Mouse (Mus musculus): ENCODE data around the gene Gm49380. TPM values are rescaled to one million over a fixed set of nuclear protein-coding genes. Genes with fewer than 3 reads are reported as not detected.

Gene Gm49380
- total RNA-seq, 2 experiments from 2014 or later, result 0.10 to 0.12 TPM

DNA sequence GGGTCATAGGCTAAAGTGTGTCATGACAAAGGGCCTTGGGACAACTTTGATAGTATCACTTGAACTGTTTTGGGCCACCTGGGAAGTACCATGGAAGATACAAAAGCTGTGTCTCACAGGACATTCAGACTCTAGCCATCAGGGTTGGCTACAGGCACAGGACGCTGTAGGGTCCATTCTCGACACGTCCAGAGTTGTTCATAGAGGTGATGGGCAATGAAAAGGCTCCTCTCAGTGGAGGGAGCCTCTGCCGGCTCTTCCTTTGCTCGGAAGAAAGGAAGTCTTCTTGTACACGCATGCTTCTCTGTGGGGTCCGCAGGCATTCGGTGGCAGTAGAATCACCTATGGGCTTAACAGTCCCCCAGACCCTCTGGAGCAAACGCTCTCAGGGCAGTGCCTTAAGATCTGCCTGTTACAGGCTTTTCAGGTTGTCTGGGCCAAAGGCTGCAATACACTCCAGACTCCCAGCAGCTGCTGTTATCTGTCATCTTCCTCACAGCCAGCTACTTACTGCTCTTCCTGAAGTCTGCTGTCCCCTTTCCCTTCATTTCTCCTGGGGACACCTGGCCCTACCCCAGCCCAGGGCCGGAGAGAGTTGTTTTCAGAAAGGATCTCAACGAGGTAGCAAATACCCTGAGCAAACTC is 35.9 kb downstream of the Gm49380 start:
- intact Hi-C loops (cut with DNase I), result no loop called here
- no peak for DNase-seq

DNA sequence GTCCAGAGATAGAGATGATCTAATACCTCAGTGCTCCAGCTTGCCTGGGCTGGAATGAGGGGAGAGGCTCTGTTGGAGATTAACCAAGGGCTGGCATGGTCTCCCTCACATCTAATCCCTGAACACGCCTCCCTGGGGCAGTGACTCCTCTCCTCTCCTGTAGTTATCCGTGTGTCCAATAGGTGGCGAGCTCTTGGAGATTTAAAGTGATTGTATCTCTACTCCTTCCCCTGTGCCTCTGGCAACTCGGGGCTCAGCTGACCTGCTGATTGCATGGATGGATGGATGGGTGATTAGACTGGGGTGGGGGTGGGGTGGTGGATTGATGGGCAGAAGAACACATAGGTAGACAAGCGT is 36.6 kb downstream of the Gm49380 start:
- DNase-seq, result peak; percentile 83 to 85

DNA sequence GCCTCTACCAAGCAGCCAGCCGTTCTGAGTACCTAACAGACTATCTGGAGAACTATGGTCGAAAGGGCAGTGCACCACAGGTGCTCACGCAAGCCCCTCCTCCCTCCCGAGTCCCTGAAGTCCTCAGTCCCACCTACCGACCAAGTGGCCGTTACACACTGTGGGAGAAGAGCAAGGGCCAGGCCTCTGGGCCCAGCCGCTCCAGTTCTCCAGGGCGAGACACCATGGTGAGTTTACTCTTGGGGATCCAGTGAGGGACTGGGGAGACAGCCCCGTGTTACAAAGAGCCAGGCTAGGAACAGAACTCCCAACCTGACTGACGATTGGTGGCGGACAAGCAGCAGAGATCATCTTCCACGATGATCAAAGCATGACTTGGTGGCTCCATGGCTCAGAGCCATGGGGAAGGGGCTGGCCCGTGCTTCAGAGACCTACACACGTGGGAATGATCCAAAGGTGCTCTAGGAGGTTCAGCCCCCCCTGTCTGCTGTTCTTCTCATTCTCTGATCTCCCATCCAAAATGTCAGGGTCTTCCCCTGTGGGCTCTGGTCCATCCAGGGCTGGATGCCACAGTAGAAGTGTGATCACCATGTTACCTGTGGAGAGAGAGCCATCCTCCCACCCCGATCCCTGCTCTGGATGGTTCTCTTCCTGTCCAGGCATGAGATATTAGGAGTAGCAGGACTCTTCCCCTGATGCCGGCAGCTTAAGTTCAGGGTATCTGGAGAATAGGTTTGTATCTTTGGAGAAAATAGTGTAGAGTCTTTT is 37.1 kb downstream of the Gm49380 start:
- DNase-seq, result no peak
- intact Hi-C loops (cut with DNase I), result no loop called here

More for the DNA sequence above, 36.6 kb downstream of the Gm49380 start:
- intact Hi-C loops (cut with DNase I), result no loop called here

DNA sequence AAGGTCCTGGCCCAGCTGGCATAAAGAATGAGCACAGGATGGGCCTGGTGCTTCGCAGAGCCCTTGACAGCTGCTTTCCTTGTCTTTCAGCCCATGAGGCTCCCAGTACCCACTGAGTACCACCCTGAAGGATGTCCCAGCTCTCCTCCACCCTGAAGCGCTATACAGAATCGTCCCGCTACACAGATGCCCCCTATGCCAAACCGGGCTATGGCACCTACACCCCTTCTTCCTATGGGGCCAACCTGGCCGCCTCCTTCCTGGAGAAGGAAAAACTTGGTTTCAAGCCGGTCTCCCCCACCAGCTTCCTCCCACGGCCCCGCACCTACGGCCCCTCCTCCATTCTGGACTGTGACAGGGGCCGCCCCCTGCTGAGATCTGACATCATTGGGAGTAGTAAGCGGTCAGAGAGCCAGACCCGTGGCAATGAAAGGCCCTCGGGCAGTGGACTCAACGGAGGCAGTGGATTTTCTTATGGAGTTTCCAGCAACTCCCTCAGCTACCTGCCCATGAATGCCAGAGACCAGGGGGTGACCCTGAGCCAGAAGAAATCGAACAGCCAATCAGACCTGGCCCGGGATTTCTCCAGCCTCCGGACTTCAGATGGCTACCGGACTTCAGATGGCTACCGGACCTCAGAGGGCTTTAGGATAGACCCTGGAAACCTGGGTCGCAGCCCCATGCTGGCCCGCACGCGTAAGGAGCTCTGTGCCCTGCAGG is 37.9 kb downstream of the Gm49380 start:
- DNase-seq, result no peak
- intact Hi-C loops (cut with DNase I), result no loop called here

DNA sequence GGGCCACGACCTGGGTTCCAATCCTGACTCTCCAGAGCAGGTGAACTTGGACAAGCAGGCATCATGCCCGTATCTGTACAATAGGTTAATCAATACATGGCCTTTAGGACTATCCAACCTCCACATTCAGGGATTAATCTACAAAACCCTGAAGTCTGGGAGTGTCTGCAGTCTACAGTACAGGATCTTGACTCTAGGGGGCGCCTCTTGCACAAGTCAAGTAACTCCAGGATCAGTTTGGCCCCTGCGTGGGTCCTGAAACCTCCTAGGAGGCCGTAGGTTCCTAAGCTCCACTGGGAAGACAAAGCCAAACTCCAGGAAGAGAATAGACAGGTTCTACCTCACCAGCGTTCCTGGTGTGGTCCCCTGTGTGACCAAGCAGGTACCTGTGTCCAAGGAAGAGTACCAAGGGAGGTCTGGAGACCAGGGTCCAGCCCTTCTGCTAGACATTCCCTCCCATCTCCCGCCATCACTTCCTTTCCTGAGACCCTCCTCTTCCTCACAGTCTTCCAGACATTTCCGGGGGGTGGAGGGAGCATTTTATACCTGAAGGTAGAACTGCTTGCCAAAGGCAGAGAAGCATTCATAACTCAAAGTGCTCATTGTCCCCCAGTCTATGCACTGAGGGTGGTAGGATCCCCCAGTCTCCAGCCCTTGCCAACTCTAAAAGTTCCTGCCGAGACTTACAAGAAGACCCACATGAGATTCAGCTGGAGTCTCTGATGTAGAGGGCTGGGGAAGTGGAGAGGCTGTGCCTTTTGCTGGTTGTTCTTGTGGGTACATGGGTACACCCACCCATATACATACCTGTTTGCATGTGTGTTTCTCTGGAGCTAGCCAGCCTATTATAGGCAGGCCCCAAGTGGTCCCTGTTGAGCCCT is 38.7 kb downstream of the Gm49380 start:
- DNase-seq, result peak in 1 of 2 experiments; percentile 55
- intact Hi-C loops (cut with DNase I), result no loop called here

DNA sequence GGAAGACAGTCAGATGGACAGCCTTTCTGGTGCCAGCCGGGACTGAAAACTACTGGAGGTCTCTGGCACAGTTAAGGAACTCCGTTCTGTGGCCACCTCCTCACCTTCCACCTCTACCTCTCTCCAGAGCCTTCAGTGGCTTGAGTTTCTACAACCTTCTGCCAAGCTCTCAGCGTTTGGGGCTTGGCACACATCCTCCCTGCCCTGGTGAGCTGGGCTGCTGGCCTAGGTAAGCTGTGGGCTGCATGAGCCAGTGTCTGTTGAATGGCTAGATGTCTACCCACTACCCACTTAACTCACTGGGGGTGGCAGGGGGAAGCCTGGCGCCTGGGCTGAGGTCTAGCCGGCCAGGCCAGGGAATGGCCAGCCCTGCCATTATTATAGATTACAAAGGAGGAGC is 40.2 kb downstream of the Gm49380 start:
- DNase-seq, result peak in 1 of 2 experiments; percentile 41
- intact Hi-C loops (cut with DNase I), result loop anchor here (2.0 kb wide), 1 partner anchor 22 kb away; no protein-coding TSS in a partner anchor

DNA sequence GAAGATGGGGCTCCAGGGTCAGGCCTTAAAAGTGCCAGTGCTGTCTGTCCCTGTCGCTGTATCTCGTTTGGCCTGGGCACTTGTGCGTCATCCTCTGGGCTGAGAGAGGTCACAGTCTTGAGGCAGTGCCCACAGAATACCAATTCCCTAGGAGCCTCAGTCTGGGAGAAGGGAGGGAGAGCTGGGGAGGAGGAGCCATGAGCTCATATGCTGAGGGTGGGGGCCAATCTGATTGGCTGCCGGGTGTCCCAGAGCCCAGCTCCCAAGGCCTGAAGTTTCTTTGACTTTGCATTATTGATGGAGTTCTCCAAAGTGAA is 40.7 kb downstream of the Gm49380 start:
- intact Hi-C loops (cut with DNase I), result loop anchor here (2.0 kb wide), 1 partner anchor 22 kb away; no protein-coding TSS in a partner anchor
- peak; percentile 61 to 67 for DNase-seq

DNA sequence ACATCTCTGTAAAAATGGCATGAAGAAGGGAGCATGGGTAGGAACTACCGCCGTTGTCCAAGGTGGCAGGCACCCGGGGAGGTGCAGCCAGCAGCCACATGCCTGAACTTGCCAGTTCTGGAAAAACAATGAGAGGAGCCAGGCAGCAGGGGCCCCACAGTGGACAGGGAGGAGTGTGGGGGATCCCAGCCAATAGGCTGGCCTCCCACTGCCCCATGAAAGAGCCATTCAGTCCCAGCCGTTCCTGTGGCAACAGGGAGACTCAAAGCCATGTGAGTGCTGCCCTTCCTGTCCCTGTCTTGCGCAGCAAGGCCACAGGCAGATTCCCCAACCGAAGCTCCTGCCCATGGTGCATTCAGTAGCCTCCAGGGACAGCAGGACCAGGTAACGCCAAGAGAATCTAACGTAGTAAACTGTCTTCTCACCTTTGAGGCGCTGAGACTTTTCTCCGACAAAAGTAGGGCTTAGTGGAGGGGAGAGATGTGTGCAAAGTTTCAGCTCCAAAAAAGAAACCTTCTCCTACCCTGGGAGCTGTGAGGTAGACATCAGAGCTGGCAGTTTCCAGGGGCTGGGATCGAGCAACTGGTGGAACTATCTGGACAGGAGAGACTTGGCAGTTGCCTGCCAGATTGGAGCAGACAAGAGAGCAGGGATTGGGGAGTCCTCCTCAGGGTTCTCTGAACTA is 41.2 kb downstream of the Gm49380 start:
- intact Hi-C loops (cut with DNase I), result loop anchor here (2.0 kb wide), 1 partner anchor 23 kb away; no protein-coding TSS in a partner anchor
- peak in 1 of 2 experiments; percentile 52 for DNase-seq

DNA sequence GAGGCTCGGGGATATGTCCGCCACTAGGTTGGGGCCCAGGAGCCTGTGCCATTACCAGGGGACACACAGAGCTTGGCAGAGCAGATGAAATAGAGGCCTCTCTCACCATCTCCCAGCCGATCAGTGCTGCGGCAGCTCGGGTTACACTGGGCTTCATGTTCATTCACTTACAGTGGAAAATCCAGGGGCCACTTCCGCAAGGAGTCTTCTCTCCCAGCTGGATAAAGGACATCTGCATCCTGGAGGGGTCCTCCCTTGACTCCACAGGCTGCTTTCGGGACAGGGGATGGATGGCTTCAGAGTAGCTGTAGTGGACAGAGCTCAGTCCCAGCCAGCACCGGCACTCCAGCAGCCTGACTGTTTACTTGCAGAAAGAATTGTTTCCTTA is 42.5 kb downstream of the Gm49380 start:
- intact Hi-C loops (cut with DNase I), result no loop called here
- DNase-seq, result no peak

DNA sequence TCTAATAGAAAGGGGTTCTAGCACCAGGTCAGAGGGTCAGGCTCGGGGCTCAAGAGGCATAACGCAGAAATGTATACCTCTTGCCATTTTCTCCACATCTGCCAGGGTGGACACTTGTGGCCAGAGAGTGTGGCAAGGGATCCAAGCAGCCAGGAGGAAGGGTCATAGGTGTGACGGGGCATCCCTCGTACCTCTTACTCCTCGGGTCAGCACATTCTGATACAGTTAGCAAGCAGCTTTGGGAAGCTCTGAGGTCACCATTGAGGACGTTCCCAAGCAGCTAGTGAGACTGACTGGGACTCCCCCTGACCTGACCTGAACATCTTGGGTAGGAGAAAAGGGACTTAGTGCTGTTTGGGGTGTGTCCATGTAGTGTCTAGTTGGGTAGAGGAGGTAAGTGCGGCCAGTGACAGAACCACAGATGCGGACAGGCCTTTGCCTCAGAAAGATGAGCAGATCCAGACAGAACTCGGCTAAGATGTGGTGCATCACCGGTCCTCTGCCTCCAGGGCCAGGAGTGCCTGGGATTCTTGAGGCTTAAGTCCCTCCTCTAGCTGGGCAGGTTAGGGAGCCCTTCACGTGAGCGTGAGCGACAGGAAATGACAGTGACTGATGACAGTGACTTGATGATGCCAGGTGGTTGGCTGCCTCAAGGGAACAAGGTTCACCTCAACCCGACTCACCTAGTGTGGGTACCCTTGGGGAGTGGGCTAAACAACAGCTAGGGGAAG is 43.0 kb downstream of the Gm49380 start:
- DNase-seq, result no peak
- intact Hi-C loops (cut with DNase I), result no loop called here

DNA sequence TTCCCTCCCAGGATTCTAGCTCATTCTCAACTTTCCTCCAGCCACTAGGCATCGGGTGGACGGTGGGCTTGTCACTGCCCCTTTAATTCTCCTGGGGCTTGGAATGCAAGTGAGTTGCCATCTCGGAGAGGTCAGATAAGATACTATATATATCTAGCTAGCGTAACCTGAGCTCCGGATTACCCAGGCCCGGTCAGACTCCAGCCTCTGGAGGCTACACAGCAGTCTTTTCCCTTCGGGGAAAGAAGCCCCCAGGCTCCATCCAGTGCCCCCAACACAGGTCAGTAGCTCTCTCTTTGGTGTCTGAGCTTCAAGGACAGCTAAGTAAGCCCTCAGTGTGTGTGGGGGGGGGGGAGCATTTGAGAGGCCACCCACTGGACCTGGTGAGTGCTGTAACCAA is 44.0 kb downstream of the Gm49380 start:
- DNase-seq, result peak; percentile 55 to 61
- intact Hi-C loops (cut with DNase I), result no loop called here

DNA sequence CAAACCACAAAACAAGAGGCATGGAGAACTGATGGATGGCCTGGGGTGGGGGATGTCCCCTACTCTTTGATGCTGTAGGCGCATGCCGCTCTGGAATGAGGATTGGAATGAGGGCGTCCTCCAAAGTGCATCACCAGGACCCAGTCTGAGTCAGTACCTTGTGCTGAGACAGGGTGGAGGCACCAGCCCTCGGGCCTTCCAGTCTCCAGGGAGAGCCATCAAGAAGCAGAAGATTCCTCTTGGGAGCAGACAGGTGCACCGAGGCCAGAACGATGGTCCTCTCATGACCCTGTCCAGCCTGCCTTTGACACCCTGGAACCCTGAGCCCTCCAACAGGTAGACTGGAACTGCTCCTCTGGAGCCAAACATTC is 45.4 kb downstream of the Gm49380 start:
- intact Hi-C loops (cut with DNase I), result loop anchor here (2.0 kb wide), 2 partner anchors 41 to 83 kb away; no protein-coding TSS in a partner anchor
- DNase-seq, result no peak

DNA sequence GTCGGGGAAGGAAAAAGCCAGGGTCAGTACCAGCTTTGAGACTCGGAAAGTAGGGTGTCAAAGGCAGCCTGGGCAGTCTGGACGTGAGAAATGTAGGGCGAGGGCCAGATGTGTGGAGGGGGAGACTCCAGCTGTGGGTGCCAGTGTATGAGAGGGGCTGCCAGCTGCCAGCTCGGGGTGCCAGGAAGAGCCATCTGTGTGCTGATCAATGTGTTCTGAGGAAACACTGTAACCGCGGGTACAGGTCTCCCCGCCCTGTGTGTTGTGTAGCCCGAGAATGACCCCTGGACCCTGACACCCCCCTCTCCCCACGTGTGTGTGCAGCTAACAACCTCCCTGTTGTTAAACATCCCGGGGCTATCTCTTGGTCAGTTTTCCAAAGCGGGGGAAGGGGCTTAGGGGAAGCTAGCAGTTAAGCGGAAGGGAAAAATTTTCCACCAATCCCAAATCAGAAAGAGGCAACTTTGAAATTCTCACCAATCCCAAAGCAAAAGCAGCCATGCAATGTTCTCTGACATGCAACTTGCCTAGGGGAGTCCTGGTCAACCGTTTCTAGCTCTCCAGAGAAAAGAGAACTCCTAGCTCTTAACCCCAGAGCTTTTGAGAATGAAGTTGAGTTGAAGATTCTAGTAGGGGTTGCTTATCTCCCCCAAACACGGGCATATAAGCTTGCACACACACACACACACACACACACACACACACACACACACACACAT is 45.9 kb downstream of the Gm49380 start:
- DNase-seq, result no peak
- intact Hi-C loops (cut with DNase I), result loop anchor here (2.0 kb wide), 2 partner anchors 41 to 83 kb away; no protein-coding TSS in a partner anchor

DNA sequence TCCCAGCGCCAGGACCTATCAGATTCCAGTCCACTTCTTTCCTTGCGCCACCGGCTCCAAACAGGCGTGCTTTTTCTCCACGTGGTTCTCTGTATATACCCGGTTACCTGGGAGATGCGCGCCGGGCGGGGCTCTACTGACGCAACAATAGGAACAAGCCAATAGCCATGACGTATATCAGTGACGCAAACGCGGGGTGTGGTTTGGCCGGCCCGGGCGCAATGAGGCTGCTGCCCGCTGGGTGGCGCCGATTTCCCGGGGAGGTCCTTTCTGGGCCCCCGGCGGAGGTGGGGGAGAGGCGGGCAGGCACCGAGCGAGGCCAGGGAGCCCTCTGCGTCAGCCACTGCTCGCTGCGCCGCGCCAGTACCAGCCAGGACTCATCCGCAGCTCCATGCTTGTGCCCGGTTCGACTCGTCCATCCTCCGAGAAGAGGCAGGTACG is 46.5 kb downstream of the Gm49380 start, which contains the start of gene Usp2:
Usp2 (plus strand) TSS at position 237 of the 441 bp plus-strand sequence.
- intact Hi-C loops (cut with DNase I), result loop anchor here (2.0 kb wide), 2 partner anchors 42 to 82 kb away; no protein-coding TSS in a partner anchor
- peak; percentile 100 for DNase-seq

DNA sequence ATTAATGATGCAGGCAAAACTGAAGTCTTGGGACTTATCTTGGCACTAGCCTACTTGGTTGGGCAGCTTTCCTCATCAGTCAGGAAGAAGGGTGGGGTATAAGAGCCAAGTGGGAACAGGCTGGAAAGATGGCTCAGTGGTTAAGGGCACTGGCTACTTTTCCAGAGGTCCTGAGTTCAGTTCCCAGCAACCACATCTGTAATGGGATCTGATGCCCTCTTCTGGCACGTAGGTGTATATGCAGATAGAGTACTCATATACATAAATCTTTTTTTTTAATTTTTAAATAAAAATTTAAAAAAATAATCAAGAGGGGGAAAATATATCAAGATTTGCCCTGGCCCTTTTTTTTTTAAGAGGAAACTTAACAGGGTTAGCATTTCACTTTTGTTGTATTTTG is 48.1 kb downstream of the Gm49380 start:
- no peak for DNase-seq
- intact Hi-C loops (cut with DNase I), result no loop called here

DNA sequence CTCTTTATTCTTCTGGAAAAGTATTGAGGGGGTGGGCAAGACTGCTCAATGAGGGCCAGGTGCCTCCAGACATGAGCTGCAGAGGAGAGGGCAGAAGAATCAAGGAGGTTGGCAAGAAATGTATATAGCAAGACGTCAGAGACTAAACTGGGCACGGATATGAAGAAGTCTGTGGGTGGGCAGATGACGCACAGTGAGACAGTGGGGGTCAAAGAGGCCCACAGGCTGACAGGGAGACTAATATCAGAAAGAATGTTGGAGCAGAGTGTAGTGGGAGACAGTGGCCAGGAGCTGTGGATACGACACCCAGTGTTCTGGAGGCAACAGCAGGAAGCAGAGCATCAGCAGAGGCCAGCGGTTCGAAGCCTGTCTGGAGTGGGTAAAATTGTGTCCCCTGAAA is 54.7 kb downstream of the Gm49380 start:
- no peak for DNase-seq
- intact Hi-C loops (cut with DNase I), result no loop called here

DNA sequence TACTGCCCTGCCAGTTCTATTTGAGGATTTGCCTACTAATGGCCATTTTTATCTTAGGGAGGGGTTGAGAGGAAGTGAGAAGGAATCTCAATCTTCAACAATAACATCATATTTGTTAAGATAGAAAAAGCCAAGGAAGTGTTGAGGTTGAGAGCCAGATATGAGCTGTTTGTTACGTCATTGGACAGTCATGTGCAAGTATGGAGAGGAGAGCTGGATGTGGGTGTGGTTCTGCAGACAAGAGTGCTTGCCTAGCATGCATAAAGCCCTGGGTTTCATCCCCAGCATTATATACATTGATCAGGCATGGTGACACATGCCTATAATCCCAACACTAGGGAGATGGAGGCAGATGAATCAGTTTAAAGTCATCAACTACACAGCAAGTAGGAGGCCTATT is 59.4 kb downstream of the Gm49380 start:
- DNase-seq, result no peak
- intact Hi-C loops (cut with DNase I), result no loop called here

DNA sequence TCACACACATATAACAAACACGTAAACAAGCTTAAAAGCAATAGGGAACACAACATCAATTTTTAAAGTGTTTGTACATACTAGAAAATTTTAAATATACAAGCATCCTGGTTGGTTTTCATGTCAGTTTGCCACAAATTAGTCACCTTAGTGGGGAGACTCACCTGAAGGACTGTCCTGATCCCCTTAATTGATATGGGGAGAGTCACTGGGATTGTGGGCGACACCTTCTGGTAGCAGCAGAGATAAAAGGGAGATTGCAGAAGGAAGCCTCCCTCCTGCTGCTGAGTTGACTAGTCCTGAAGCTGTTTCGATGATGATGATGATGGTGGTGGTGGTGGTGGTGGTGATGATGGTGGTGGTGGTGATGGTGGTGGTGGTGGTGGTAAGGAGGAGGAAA is 60.4 kb downstream of the Gm49380 start:
- intact Hi-C loops (cut with DNase I), result no loop called here
- no peak for DNase-seq
